Mouse (Mus musculus): ENCODE measurements around the gene Kctd2.

The Kctd2 gene

GRCm38 (mm10) chr11:115423091-115423490, 3.2 kb downstream of the Kctd2 start:
- TF ChIP-seq GATA4 (IDR thresholded peaks at IDR 0.05; ENCODE audit: insufficient replicate concordance, low read length): no peak

GRCm38 (mm10) chr11:115424666-115425065, 4.7 kb downstream of the Kctd2 start:
- TF ChIP-seq GATA4 (IDR thresholded peaks at IDR 0.05; ENCODE audit: insufficient replicate concordance, low read length): no peak

GRCm38 (mm10) chr11:115425671-115426070, 5.7 kb downstream of the Kctd2 start:
- TF ChIP-seq GATA4 (IDR thresholded peaks at IDR 0.05; ENCODE audit: insufficient replicate concordance, low read length): no peak

GRCm38 (mm10) chr11:115427482-115428331, 7.8 kb downstream of the Kctd2 start:
- no peak for TF ChIP-seq GATA4 (IDR thresholded peaks at IDR 0.05; ENCODE audit: insufficient replicate concordance, low read length)

DNA sequence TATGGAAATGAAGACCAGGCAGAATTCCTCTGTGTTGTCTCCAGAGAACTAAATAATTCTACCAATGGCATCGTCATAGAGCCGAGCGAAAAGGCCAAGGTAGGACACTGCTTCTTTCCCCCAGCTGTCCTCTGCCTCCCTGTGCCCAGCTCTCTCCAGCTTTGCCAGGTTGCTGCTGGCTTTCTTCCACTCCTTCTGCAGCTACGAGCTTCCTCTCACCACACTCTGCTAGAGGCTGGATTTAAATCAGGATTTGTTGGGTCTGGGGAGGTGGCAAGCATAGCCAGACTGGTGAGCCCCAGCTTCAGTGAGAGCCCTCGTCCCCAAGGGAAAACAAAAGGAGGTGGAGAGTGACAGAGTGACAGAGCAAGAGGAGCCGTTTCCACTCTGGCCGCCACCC, 9.4 kb downstream of the Kctd2 start:
- TF ChIP-seq GATA4 (IDR thresholded peaks at IDR 0.05; ENCODE audit: insufficient replicate concordance, low read length): no peak

GRCm38 (mm10) chr11:115430561-115430960, 10.6 kb downstream of the Kctd2 start:
- TF ChIP-seq GATA4 (IDR thresholded peaks at IDR 0.05; ENCODE audit: insufficient replicate concordance, low read length): no peak

DNA sequence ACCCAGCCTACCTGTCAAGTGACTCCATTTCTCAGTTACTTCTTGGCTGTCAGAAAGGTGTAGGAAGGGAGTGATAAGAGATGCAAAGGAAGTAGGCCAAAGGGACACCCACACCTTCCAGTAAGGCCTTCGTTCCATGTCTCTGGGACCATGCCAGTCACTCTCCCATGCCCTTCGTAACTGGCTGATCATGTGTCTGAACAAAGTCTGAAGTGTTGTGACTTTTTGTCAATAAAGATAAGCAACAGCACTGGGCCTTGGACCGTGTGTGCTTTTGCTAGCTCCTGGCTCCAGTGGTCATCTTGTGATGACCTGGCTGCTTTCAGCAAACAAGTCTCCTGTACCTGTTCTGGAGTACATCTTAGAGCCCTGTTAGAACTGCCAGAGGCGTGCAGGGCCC, 12.9 kb downstream of the Kctd2 start:
- TF ChIP-seq GATA4 (IDR thresholded peaks at IDR 0.05; ENCODE audit: insufficient replicate concordance, low read length): peak; percentile 88

DNA sequence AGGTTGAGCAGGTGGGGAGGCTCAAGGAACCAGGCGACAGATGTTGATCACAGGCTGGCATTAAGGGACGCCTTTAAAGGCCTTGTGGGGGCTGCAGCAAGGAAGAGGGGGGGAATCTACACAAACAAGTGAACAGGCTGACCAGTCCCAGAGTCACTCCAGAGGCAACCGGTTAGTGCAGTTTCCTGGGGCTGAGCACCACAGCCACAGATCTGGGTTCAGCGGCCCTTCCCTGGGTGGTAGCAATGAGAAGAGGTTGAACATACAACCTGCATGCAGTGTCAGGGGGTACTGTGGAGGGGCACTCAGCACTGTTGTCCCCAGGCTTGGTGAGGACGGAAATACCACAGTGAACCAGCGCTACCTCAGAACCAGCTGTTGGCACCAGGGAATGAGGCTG, 13.4 kb downstream of the Kctd2 start:
- no peak for TF ChIP-seq GATA4 (IDR thresholded peaks at IDR 0.05; ENCODE audit: insufficient replicate concordance, low read length)

DNA sequence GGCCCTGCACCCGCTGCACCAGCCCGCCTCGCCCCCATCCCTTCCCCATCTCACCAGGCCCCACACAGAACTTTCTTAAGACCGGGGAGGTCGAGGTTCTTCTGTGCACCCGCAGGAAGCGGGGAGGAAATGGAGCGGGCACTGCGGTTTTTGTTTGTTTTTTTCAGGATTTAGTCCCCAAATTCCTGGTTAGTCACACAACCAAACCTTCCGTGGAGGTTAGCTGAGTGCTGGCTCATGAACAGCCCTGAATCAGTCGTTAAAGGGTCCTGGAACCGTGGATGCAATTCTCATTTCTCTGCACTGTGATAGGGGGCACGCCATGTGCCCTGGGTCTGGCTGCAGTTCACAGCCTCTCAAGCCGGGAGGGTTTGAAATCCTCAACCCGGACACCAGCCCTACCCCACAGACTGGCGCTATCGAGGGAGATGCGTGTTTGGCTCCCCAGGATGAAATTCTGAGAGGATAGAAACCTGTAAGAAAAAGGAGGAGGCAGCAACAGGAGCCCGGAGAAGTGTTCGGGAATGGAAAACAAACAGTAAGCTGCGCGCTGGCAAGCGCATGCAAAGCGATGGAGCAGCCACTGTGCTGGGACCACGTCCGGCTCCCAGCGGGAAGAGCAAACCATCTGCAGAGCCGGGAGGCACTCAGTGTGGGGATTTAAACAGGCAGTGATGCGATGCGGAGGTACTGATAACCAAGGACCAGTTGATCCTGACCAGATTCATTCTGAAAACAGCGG, 15.8 kb downstream of the Kctd2 start:
- TF ChIP-seq GATA4 (IDR thresholded peaks at IDR 0.05; ENCODE audit: insufficient replicate concordance, low read length): no peak

- no peak for TF ChIP-seq GATA4 (IDR thresholded peaks at IDR 0.05; ENCODE audit: insufficient replicate concordance, low read length)
These were observed 17.7 kb downstream of the Kctd2 start for GRCm38 (mm10) chr11:115437571-115438122.

DNA sequence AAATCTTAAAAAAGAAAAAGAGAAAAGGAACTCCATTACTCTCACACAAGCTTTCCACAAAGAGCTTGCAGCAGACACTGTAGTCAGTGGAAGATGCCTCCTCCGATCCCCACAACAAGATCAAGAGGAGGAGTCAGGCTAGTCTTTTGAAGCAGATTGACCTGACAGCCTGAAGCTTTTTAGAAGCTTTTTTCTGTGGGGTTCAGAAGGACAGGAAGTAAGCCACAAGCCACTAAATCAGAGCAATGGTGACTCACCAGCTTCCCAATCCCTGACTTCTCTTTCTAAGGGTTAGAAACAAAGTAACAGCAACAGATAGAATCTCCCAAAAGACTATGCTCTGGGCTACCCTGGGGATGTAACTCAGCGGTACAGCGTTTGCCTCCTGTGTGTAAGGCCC, 19.4 kb downstream of the Kctd2 start:
- TF ChIP-seq GATA4 (IDR thresholded peaks at IDR 0.05; ENCODE audit: insufficient replicate concordance, low read length): no peak

- no peak for TF ChIP-seq GATA4 (IDR thresholded peaks at IDR 0.05; ENCODE audit: insufficient replicate concordance, low read length)
These were observed 20.1 kb downstream of the Kctd2 start, which contains the start of gene Trim80 for GRCm38 (mm10) chr11:115439906-115440595. TSS of gene Trim80 (plus strand) at chr11:115440545.

GRCm38 (mm10) chr11:115441417-115441816, 21.5 kb downstream of the Kctd2 start:
- TF ChIP-seq GATA4 (IDR thresholded peaks at IDR 0.05; ENCODE audit: insufficient replicate concordance, low read length): no peak

DNA sequence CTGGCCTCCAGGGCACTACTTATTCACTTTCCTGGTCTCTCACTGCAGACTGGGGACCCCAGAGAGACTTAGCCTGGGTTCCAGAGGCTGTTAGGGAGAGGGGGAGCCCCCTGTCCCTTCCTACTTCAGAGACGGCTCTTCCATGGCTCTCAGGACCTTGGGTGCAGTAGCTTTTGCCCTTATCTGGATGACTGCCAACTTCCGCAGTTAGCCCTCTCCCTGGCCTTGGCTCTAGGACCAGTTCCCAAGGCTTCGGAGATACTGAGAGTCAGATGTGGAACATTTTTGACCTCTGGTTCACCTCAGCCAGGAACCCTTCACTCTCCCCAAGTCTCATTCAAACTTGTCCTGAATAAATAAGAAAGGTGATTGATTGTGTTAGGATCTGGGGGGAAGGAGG, 27.0 kb downstream of the Kctd2 start:
- TF ChIP-seq GATA4 (IDR thresholded peaks at IDR 0.05; ENCODE audit: insufficient replicate concordance, low read length): no peak

DNA sequence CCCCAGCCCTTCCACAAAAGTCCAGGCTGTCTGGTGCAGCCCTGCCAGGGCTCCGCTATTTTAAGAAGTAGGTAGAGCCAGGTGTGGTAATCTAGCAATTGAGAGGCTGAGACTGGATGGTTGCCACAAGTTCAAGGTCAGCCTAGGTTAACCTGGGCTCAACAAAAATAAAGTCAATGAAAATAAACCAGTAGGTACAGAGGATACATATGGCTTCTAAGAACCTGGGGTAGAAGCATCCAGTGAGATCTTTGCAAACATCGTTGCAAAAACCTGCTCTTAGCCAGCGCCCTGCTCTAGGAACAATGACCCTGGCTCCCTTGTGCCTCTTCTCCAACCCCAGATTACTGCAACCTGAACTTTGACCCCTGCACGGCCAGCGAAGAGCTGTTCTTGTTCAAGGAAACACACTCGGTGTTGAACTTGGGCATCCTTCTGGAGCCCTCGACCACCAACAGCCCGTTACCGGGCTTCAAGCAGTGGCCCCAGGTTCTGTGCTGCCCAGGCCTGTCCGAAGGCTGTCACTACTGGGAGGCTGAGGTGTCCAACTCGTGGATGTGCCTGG, 27.5 kb downstream of the Kctd2 start:
- no peak for TF ChIP-seq GATA4 (IDR thresholded peaks at IDR 0.05; ENCODE audit: insufficient replicate concordance, low read length)

All from liver, adult (tissue).